Mouse (Mus musculus) E14TG2a.4 (cell line): ENCODE results near the gene Afmid.

Experiments
- CTCF ChIP-seq: conservative IDR thresholded peaks from 2 replicates; pipeline ENCODE4 v1.5.1; 2014; ENCODE audit warnings: low read length
- NANOG ChIP-seq: IDR thresholded peaks from 2 replicates; pipeline ENCODE4 v1.6.1; 2014; ENCODE audit warnings: borderline replicate concordance, low read length, mixed read lengths

DNA sequence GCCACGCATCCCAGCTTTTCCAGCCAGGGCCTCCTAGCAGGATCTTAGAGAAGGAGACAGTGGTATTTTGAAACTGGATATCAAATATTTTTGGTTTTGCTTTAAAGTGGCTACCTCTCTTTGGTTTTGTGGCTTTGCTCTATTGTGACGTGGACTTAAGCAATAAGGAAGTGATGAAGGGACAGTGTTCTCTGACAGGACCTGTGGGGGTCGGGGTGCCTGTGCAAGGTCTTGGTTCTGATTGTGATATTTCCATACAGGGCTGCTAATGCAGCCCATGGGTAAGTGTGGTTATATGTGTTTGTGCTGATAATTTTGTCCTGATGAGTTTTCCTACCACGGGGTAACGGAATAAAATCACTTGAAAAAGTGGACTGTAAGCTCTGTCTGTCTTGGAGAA is 29.6 kb downstream of the Afmid start:
- TF ChIP-seq CTCF (no peak), NANOG (no peak)
